In the genomic region with DNA sequence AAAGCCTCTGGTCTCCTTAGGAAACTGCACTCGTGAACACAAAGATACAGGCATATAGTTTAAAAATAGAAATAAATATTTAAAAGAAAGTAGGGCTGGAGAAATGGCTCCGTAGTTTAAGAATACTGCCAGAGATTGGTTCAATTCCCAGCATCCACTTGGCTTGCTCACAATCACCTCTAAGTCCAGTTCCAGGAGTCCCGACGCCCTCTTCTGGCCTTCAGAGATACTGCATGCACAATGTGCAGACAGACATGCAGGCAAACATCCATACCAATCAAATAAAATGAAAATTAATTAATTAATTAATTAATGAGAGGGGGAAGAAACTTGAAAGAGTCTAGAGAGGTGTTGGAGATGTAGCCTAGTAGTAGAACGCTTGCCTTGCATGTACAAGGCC, we compare ENCODE assay signal across 8 mouse cellular contexts.
DNase-seq lines count a peak whose midpoint lies in the region; ATAC-seq and TF ChIP-seq lines count a peak whose summit lies in the region.
"Had no signal": no experiment of that assay in that cellular context is flagged by ENCODE, and none has a peak within 500 bp of the region (broad histone marks: within the 10 kb centered on the region; RNA-seq: fewer than 3 reads in every experiment).

No protein-coding gene starts in this region.

- H3K4me2 ChIP-seq in forebrain, embryonic 14.5 days (ENCODE audit: low read length): peak overlapping the region; percentile 79; the same call in 1 of the 2 replicates

- no peak for TF ChIP-seq POLR2A in kidney, adult 2 months (IDR thresholded peaks at IDR 0.05; ENCODE audit: low read depth, low read length)

- DNase-seq in kidney, adult 2 months: peak; percentile 30
- DNase-seq in kidney, adult 8-10 months: no peak
- DNase-seq in thymus, postnatal 4 days: peak; percentile 29
- no peak for DNase-seq in thymus, postnatal 36 days
- peak; percentile 59 for DNase-seq in forebrain, embryonic 14.5 days (ENCODE audit: low spot score)
- no peak for DNase-seq in MN1 (ENCODE audit: low spot score)
- no peak for DNase-seq in right cerebral cortex, postnatal 25 days
- DNase-seq: adrenal gland, adult 8-10 months had no signal

- no peak overlapping the region for H3K27ac ChIP-seq in kidney, adult 2 months (ENCODE audit: insufficient read depth, low read depth, low read length)
- H3K27ac ChIP-seq in forebrain, embryonic 14.5 days (ENCODE audit: low read depth, low read length): no peak overlapping the region; the same call in 1 of the 2 replicates

- WGBS in kidney, adult 2 months: 56% methylated on average over 5 of the region's 5 CpGs
- 31% methylated on average over 5 of the region's 5 CpGs for WGBS in forebrain, embryonic 14.5 days

- H3K9me3 ChIP-seq in forebrain, embryonic 14.5 days (replicated peaks; ENCODE audit: control insufficient read depth, low read length): no peaks in the 10 kb centered on the region

- H3K27me3 ChIP-seq in kidney, adult 2 months (replicated peaks; ENCODE audit: control insufficient read depth, insufficient read depth, low read length): no peaks in the 10 kb centered on the region
- H3K27me3 ChIP-seq in forebrain, embryonic 14.5 days (replicated peaks; ENCODE audit: control insufficient read depth, insufficient read depth, low read length): no peaks in the 10 kb centered on the region

- H3K9ac ChIP-seq in forebrain, embryonic 14.5 days (ENCODE audit: low read length): no peak overlapping the region

- H3K4me1 ChIP-seq in kidney, adult 2 months (ENCODE audit: control insufficient read depth, insufficient read depth, low read length): no peaks in the 10 kb centered on the region
- peaks cover 25% of the 10 kb centered on the region for H3K4me1 ChIP-seq in forebrain, embryonic 14.5 days (ENCODE audit: control insufficient read depth, insufficient read depth, low read length)

- no peak for ATAC-seq in forebrain, embryonic 14.5 days

- no peaks in the 10 kb centered on the region for H3K36me3 ChIP-seq in kidney, adult 2 months (ENCODE audit: control insufficient read depth, insufficient read depth, low read length)
- no peaks in the 10 kb centered on the region for H3K36me3 ChIP-seq in forebrain, embryonic 14.5 days (ENCODE audit: control insufficient read depth, insufficient read depth, low read length)

- peak; percentile 73 for TF ChIP-seq CTCF in kidney, adult 2 months (conservative IDR thresholded peaks at IDR 0.05; ENCODE audit: insufficient read depth, insufficient read length, low read depth, low read length)

- no peak overlapping the region for H3K4me3 ChIP-seq in kidney, adult 2 months (ENCODE audit: insufficient read depth, low read depth, low read length)
- H3K4me3 ChIP-seq in forebrain, embryonic 14.5 days (ENCODE audit: low read depth, low read length): 0 out of 2 replicates have a peak overlapping the region, but pooled peaks have one; percentile 68

Comparison
In these comparisons a context has a peak if more than half of its experiments do, and no peak if none do; other contexts are left out.
1. DNase-seq: peak in kidney, adult 2 months (single experiment), thymus, postnatal 4 days (single experiment) and forebrain, embryonic 14.5 days (single experiment); none in kidney, adult 8-10 months (0 of 2), thymus, postnatal 36 days (0 of 2), MN1 (single experiment) and right cerebral cortex, postnatal 25 days (single experiment).